Mouse (Mus musculus): Measurements from ENCODE around the gene Wfdc3.
A peak's percentile ranks its signal among the peaks of the same experiment; 100 is the strongest.
"Not testable (repeated sequence)": the region's sequence is repeated elsewhere in the genome, so short reads cannot be mapped to it uniquely, and the experiment has no call there.

Wfdc3 gene

DNA sequence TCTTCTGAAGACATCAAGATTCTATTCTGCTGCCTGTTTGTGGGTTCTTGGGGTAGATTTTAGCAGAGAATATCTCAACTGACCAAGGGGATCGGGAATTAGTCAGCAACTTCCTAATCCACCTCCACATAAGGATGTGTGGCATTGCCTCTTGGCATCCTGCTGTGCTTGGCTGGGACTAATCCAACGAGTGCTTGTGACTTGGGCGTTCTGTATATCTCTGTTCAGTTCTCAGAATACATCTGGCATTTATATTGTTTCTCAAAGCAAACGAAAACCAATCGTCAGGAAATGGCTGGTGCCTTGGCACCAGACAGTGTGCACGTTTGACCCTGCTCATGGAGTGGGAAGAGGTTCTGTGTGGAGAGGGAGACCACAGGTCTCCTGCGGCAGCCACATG, 5.9 kb downstream of the Wfdc3 start:
- no peak for DNase-seq (ENCODE audit: low read depth, low spot score)

- DNase-seq (ENCODE audit: low read depth, low spot score): no peak
Observed at GRCm38 (mm10) chr2:164737377-164738090, 8.2 kb downstream of the Wfdc3 start.

- DNase-seq (ENCODE audit: low read depth, low spot score): no peak
Observed at GRCm38 (mm10) chr2:164735446-164735845, 10.3 kb downstream of the Wfdc3 start.

- DNase-seq (ENCODE audit: low read depth, low spot score): no peak
Observed at GRCm38 (mm10) chr2:164734839-164735238, 10.9 kb downstream of the Wfdc3 start.

- DNase-seq (ENCODE audit: low read depth, low spot score): no peak
Observed at GRCm38 (mm10) chr2:164733259-164733658, 12.5 kb downstream of the Wfdc3 start.

DNA sequence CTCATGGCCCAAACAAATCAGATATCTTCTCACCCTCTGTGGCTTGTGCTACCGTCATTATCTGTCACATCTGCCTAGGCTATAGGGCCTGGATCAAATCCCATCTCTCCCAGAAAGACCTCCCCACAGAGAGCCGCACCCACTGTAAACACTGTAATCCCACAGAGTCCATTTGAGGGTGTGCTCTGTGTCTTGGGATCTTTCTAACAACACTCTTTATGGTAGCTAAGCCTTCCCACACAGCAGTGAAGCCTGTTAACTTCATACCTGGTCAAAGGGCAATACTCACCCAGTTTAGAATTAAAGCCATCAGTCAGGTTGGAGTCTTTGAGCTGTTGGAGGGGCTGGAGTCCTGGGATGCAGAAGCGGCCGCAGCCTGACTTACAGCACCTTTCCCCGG, 14.0 kb downstream of the Wfdc3 start:
- DNase-seq (ENCODE audit: low read depth, low spot score): no peak

- DNase-seq (ENCODE audit: low read depth, low spot score): peak; percentile 25
Observed at GRCm38 (mm10) chr2:164725895-164726619, 19.7 kb downstream of the Wfdc3 start.

- no peak for DNase-seq (ENCODE audit: low read depth, low spot score)
Observed at GRCm38 (mm10) chr2:164723276-164723675, 22.5 kb downstream of the Wfdc3 start.

DNA sequence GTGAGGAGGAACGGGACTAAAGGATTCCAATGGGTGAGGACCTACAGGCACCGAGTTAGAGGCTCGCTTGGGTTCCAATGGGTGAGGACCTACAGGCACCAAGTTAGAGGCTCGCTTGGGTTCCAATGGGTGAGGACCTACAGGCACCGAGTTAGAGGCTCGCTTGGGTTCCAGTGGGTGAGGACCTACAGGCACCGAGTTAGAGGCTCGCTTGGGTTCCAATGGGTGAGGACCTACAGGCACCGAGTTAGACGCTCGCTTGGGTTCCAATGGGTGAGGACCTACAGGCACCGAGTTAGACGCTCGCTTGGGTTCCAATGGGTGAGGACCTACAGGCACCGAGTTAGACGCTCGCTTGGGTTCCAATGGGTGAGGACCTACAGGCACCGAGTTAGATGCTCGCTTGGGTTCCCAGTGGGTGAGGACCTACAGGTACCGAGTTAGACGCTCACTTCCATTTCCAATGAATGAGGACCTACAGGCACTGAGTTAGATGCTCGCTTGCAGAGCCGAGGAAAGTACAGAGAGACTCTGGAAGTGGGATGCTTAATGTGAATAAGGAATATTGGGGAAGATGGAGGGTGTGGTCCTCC, 29.4 kb downstream of the Wfdc3 start:
- DNase-seq (ENCODE audit: low read depth, low spot score): not testable (repeated sequence)

DNA sequence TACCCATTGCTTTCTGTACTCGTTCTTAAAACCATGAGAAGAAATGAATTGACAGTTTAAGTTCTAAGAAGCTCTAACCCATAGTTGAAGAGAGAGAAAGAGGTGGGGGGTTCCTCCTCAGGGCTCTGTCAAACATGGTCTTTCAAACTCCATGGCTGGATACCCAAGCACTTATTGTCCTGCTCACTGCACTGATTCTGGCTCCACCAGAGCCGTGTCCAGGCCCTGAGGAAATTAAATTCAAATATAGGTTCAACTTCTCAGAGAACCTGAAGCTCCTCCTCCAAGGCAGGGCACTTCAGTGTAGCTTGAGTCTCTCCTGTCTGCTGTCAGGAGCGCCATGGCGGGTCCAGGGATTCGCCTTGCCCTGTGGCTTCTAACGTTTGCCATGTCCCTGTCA, 30.7 kb downstream of the Wfdc3 start, which contains the start of gene Spint5:
Gene Spint5, plus strand, starts transcription at position 301 of the 400 bp plus-strand sequence.
- DNase-seq (ENCODE audit: low read depth, low spot score): no peak

- DNase-seq (ENCODE audit: low read depth, low spot score): no peak
Observed at GRCm38 (mm10) chr2:164705991-164706390, 39.7 kb downstream of the Wfdc3 start.

GRCm38 (mm10) chr2:164705328-164705727, 40.4 kb downstream of the Wfdc3 start:
- DNase-seq (ENCODE audit: low read depth, low spot score): no peak

GRCm38 (mm10) chr2:164704235-164704634, 41.5 kb downstream of the Wfdc3 start:
- DNase-seq (ENCODE audit: low read depth, low spot score): no peak

- no peak for DNase-seq (ENCODE audit: low read depth, low spot score)
Observed at GRCm38 (mm10) chr2:164701761-164702160, 44.0 kb downstream of the Wfdc3 start.

GRCm38 (mm10) chr2:164700959-164701358, 44.8 kb downstream of the Wfdc3 start:
- DNase-seq (ENCODE audit: low read depth, low spot score): no peak

DNA sequence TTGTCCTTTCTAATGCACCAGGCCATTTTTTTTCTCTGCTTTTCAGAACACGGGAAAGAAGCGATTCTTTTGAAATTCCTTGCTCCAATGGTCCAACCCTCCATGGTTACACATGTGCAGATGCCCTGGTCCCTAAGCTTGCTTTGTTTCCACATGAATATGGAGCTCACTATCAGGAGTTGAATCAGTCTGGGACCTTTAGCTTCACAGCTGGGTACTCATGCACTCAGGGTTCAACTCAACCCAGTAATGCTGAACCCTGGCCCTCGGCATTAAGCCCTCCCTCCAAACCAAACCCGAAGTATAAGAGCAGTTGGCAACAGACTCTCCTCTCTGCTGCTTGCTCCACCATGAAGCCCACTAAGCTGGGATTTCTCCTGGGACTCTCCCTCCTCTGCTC, 47.5 kb downstream of the Wfdc3 start, which contains the start of gene Spint4:
Gene Spint4, plus strand, starts transcription at position 301 of the 400 bp plus-strand sequence.
- no peak for DNase-seq (ENCODE audit: low read depth, low spot score)

GRCm38 (mm10) chr2:164684807-164685206, 60.9 kb downstream of the Wfdc3 start, which contains the start of gene Wfdc13:
Gene Wfdc13, plus strand, starts transcription at chr2:164685107.
- DNase-seq (ENCODE audit: low read depth, low spot score): no peak
